Mouse (Mus musculus): ENCODE measurements around the gene Polh.

- TF ChIP-seq CTCF (IDR thresholded peaks at IDR 0.05; ENCODE audit: low read depth) (no peak), EP300 (IDR thresholded peaks at IDR 0.05; ENCODE audit: low read depth) (no peak)
Observed at GRCm38 (mm10) chr17:46122791-46123190, 79.7 kb downstream of the Polh start.

Measured in liver, postnatal 0 days (tissue).